Mouse (Mus musculus): ENCODE measurements around the gene Aif1.

Gene Aif1

DNA sequence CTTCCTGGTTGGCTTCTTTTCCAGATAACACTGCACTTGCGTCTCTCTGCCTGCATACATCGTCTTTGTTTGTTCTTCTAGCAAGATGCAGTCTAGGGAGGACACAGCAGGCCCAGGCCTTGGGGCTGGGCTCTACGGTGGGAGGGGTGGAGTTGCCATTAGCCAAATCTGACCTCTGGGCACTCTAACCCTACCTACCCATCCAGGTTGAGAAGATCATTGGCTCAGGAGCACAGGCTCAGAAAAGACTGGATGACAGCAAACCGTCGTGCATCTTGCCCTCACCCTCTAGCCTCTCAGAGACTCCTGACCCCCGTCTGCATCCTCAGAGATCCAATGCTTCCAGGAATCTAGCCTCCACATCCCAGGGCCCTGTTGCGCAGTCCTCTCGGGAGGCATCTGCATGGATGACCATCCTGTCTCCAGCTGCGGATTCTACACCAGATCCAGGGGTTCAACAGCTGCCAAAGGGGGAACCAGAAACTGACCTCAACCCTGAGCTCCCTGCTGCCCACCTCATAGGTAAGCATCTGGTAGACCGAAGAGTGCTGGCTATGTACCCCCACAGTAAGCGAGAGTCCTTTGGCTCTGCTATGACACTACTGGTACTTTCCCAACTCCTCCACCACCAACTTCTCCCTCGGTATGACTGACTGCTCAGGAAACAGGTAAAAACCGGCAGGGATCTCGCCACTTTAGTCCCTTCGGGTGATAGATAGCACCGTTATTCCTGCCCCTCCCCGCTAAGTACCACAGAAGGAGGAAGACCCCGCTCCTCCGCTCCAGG, 19.2 kb upstream of the Aif1 start:
- no peak for DNase-seq (ENCODE audit: low spot score in 2 of 2)

DNA sequence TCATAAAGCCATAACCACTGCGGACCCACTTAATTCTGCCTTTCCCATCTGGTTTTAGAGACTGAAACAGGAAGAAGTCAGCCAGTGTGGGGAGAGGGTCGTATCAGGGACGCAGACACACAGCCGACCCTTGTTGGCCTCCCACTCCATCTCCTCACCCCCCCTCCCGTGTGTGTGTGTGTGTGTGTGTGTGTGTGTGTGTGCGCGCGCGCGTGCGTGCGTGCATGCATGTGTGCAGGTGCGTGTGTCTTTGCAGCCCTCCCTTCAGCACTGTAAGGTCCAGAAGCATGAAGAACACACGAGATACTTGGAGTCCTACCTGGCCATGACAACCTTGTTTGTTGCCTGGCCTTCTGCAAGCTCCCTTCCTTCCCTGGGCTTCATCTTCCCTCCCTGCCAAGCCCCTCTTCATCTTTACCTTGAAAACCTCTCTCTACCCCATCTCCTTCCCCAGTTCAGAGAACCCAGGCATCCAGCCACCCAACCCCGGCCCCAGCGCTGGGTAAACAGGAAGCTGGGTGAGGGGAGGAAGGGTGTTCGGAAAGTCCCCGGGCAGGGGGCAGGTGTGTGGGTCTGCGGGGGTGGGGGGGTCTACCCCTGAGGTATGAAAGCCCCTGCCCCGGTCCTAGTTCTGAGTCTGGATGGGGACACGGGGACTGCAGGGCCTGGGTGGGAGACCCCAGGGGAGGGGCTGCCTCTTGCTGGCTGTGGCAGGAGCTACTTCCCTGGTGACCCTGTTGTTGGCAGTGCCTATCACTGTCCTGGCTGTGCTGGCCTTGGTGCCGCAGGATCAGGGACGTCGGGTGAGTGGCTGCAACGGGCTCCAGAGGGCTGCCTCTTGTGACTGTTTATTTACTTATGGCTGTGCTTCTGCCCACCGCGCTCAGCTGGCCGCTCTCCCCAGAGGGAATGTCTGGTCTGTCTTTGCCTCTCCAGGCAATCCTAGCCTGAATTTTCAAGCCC, 18.3 kb upstream of the Aif1 start, which contains the start of gene Ltb:
Gene Ltb (plus strand): TSS at position 559 of the 963 bp plus-strand sequence.
- no peak for DNase-seq (ENCODE audit: low spot score in 2 of 2)

DNA sequence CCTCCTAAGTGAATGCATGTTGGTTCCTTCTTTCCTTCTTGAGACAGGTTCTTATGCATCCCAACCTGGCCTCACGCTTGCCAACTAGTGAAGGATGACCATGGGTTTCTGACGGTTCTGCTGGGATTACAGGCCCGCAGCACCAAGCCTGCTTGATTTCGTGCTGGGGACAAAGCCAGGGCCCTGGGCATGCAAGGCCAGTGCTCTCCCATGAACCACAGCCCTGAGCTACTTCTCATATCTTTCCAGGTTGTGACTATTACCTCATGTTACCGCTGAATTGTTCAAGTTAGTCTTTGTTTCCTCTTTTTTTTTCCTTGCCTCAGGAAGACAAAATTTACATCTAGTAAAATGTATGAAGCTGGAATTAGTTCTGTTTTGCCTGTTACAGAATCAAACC, 17.1 kb upstream of the Aif1 start:
- no peak for DNase-seq (ENCODE audit: low spot score in 2 of 2)

DNA sequence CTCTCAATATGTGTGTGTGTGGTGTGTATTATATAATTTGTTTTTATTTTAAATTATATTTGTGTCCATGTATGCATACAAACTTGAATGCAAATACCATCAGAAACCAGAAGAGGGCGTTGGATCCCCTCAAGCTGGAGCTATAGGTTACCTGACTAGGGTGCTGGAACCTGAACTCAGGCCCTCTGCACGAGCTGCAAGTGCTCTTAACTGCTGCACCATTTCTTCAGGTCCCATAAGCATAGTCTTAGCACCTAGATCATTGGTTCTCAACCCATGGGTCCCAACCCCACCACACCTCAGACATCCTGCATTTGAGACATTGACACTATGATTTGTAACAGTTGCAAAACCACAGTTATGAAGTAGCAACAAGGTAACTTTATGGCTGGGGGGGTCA, 15.9 kb upstream of the Aif1 start:
- DNase-seq (ENCODE audit: low spot score in 2 of 2) = no peak

DNA sequence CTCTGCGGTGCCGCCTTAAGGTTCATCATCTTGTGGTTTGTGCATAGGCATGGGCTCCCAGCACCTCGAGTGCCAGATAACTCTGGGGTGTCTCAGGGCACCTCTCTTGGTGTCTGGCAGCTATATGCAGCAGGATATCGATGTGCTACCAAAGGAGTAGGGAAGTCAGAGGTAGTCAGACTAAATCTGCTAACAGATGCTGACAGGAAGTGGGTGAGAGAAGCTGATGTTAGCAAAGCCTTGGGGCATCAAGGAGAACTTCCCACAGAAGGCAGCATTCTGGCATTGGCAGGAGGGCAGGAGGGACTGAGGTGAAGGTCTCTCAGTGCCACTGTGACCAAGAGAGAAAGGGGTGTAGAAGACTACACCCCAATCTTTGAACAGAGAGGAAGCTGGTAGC, 14.2 kb upstream of the Aif1 start:
- DNase-seq (ENCODE audit: low spot score in 2 of 2) = no peak

DNA sequence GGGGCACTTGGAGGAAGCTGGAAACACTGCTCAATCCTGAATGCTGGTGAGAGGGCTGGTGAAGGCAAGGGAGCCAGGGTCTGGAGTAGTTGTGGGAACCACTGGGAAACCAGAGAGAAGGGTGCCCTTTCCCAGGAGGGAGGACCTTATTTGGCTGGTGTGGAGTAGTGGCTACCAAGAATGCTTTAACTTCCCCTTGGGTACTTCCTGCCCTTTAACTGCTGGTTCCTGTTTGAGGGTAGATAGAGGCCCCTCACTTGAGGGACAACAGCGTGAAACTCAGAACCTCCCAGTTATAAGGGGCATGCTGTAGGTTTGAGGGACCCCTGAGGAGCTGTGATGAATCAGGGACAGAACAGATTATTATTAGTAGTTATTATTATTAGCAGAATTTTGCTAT, 13.3 kb upstream of the Aif1 start:
- no peak for DNase-seq (ENCODE audit: low spot score in 2 of 2)

DNA sequence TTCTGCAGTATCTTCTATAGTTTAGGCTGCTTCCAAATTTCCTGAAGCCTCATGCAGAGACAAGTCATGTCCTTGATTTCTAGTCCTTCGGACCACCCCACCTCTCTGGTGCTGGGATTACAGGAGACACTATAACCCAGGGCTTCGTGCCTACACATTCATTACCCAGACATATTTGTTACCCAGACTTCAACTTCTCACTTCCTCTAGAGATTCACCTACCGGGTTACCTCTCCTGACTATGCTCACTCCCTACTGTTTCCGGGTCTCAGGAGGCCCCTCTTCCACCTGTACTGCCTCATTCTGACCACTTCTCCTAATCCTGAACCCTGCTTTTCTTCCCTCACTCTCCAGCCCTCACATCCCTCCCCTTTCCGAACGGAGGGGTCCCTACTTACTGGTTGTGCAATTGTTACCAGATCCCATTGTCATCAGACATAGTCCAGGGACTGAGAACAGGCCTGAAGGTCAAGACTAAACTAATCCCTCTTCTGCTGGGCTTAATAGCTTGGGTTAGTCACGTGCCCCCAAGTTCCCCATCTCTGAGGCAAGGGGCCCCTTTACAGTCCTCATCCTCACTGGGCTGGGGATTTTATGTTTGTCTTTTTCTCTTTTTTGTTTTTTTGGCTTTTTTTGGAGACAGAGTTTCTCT, 12.2 kb upstream of the Aif1 start, which contains the start of gene Lst1:
Gene Lst1 (minus strand): TSS at position 481 of the 652 bp plus-strand sequence.
- no peak for DNase-seq (ENCODE audit: low spot score in 2 of 2)

DNA sequence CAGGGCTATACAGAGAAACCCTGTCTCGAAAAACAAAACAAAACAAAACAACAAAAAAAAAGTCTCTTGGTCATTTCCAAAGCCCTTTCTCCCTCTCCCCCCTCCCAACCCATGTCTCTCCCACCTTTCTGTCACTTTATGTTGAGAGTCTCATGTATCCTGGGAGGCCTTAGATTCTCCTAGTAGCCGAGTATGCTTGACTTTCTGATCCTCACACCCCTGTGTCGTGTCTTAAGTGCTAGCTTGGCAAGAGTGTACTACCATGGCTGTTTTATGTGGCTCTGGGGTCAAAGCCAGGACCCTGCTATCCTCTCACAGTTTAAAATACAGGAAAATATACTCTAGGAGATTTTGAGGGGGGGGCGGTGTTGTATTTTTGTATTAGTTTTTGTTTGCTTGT, 11.5 kb upstream of the Aif1 start:
- DNase-seq (ENCODE audit: low spot score in 2 of 2) = no peak

DNA sequence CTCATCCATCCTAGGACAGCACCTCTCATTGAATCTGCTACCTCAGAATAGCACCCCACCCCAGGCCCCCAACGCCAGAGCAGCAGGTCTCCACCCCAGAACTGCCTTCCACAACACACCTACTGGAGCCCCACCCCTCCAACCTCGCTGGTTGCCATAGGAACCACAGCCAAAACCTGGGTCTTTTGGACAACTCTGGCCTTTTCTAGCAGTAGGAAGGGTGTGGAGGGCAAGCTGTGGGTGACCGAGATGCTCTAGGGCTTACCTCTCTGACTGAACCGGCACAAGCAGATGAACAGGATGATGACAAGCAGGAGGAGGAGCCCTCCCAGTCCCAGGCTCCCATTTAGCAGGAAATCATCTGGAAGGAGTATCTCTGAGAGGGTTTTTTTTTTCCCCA, 10.8 kb upstream of the Aif1 start:
- no peak for DNase-seq (ENCODE audit: low spot score in 2 of 2)

DNA sequence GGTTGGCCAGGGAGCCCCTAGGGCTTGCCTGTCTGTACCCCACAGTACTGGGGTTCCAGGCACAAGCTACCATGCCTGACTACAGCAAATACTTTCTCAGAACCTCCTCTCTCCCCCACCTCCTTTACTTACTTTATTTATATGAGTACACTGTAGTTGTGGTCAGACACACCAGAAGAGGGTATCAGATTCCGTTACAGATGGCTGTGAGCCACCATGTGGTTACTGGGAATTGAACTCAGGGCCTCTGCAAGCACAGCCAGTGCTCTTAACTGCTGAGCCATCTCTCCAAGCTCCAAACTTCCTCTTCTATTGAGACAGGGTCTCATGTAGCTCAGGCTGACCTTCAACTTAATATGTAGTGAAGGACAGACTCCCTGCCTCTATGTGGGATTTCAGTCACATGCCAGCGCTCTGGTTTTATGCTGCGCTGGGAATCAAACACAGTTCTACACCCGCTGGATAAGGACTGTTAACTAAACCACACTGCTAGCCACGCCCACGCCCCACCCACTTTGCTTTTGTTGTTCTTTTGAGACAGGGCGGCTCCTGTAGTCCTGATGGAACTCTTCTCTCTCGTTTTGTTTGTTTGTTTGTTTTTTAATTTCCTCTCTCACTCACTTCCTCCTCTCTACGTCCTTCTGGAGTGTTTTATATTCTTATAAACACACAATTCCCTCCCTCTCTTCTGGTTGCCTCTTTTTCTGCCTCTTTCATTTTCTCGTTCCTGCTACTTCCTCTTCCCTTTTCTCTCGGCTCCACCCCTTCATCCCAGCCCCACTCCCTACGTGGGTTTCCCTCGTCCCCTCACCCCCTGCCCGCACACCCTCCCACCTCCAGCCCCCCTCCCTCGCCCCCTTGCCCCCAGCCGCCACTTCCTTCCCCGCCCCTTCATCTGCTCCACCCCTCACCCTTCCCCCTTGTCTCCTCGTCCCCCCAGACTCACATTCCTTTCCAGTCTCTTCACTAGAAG, 10.1 kb upstream of the Aif1 start:
- DNase-seq (ENCODE audit: low spot score in 2 of 2) = no peak

DNA sequence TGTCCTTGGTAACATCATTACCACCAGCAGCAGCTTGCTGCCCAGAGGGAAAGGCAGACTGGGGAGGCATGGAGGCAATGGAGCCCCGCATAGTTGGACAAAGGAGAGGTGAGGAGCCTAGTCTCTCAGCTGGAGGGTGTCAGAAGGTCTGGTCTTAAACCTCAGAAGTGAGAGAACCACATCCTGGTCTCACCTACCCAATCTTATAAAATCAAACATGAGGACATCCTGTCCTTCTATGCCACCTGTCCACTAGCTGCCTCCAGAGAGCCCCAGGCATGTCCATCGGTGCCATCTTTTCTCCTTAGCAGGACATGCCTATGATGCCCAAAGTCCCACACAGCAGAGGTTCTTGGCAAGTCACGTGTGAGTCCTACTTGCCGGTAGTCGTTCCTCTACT, 4.2 kb upstream of the Aif1 start:
- DNase-seq (ENCODE audit: low spot score in 2 of 2) = no peak

DNA sequence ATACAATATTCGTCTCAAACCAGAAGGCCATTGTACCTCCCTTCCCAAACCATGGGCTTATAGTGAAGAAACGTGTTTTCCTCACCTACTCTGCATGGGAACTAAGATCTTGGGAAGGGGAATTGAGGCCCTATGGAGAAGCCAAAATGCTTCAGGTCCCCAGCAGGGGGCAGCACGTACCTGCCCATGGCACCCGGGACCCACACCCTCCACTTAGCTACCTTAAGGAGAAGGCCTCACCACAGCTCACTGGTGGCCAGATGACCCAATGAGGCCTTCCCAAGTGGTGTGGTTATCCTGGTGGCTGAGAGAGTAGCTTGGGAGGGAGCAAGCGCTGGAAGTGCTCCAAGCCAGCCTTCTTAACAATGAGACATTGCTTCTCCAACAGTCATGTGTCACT, 2.7 kb upstream of the Aif1 start:
- DNase-seq (ENCODE audit: low spot score in 2 of 2) = no peak

DNA sequence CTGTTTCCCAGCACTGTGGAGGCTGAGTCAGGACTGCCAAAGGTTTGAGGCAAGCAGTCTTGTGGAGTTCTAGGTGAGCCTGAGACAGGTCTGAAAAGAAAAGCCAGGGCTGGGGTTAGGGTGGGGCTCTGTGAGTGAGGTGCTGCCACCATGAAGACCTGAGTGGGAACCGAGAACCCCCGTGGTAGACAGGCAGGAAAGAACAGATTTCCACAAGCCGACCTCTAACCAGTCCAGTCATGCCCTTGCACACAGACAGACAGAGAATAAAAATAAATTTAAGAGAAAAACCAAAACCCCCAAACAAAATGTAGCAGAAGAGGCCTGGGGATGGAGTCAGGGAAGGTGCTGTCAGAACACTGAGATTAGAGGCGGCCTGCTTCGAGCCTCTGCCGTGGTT, 486 bp downstream of the Aif1 start:
- DNase-seq (ENCODE audit: low spot score in 2 of 2) = no peak

DNA sequence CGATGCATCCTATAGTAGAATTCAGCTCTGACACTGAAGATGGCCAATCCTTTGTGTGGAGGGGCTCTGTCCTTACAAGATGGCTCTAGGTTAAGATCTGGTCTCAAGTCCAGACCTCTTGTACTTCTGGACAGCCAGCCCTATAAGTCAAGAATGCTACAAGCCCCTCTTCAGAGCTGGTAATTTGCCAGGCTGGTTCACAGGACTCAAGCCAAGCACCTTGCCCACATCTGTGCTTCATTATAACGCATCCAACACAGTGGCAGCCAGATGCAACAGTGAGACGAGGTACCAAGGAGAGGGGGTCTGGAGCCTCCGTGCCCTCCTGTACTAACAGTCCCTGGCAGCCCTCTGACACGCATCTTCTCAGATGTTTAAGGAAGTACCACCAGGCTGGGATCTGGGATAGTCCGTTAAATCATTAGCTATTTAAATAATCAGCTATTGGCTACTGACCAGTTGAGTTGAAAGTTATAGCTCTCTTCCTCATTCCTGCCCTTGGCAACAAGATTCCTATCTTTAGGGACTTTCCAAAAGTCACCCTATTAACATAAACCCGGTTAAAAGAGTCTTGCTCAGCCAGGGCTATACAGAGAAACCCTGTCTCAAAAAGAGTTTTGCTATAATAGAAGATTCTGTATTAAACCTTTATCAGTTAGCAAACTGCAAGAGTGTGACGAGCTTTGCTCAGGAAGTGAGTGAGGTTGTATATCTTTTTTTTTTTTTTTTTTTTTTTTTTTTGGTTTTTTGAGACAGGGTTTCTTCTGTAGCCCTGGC, 1.5 kb downstream of the Aif1 start:
- DNase-seq (ENCODE audit: low spot score in 2 of 2) = no peak

DNA sequence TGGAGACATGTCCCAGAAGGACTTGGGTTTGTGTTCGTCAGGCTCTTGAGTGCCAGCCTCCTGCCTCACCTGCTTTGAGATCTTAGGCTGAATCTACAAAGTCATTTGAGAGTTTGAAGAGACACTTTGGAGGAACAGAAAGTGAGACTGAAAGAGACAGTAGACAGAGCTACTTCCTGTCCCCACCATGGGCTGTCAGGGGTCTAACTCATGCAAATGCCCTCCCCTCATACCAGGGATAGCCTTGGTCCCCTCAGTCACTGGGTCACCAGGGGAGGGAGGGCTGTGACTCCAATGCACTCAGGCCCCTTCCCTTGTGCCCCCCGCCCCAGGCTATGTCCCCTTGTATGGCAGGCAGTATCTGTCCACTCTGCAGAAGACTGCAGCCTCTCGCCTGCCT, 2.5 kb downstream of the Aif1 start:
- no peak for DNase-seq (ENCODE audit: low spot score in 2 of 2)

DNA sequence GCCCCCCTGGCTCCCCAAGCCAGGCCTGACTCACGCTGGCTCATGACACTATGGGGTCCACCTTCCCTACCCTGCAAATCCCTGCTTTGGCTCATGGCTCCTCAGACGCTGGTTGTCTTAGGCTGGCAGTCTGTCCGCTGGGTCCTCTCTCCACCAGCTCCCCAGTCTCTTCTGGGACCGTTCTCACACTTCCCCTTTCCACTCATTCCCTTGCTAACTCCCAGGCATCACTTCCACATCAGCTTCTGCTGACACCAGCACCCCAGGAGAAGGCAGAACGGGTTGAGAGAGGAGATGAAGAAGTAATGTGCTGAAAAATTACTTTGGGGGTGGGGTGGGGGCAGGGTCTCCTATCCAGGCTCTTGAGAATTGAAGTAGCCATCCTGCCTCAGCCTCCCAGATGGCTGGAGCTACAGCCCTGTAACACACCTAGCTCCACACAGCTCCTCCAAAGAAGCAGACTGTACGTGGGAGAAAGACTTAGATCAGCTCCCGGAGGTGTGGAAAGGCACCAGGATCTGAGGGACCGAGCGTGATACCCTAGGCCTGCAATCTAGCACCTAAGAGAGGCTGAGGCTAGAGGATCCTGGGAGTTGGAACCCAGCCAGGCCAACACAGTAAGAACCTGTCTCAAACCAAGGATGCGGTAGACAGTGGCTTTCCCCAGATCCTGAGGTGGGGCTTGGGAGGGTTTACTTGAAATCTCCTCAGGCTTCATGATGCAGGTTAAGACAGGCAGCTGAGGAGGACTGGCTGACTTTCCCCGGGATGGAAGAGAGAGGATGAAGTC, 3.2 kb downstream of the Aif1 start:
- DNase-seq (ENCODE audit: low spot score in 2 of 2) = peak in 1 of 2 experiments; percentile 57

DNA sequence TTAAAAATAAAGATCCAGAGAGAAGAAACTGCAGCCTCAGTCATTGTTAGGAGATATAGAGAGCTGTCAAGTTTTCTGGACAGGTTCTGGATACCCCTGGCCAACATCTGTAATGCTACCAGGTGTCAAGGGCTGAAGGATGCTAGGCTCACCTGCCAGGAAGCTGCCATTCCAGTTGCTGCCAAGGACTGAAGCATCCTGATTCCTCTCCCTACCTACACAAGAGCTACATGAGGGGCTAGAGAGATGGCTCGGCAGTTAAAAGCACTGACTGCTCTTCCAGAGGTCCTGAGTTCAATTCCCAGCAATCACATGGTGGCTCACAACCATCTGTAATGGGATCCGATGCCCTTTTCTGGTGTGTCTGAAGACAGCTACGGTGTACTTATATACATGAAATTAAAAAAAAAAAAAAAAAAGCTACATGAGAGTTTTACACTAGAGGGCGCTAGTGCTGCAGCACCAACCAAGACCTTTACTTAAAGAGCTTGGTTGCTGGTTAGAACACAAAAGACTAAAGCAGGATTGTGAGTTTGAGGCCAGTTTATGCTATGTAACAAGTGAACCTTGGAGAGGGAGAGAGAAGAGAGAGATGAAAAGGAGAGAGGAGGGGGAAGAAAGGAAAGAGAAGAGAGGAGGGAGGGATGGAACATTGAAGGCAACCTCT, 7.2 kb downstream of the Aif1 start:
- DNase-seq (ENCODE audit: low spot score in 2 of 2) = no peak

DNA sequence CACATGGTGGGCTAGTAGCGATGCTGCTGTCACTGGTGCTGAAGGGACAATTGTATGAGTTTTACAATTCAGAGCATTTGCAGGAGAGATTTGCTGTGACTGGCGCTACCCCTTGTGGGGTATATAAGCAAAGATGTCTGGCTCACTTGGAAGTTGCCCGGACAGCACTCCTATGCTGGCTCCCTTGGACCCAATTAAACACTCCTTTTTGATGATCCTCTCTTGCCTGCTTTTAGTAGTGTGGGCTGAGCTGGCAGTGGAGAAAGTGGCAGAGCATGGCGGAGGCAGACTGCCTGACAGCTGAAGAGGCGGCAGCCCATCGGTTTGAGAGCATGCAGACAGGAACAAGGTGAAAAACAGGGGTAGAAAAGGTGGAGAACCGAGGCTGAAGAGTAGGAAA, 8.1 kb downstream of the Aif1 start:
- no peak for DNase-seq (ENCODE audit: low spot score in 2 of 2)
